Mouse (Mus musculus) intestine, postnatal 0 days (tissue): ENCODE data around the gene Abca2. TPM values are rescaled to one million over a fixed set of nuclear protein-coding genes. Genes with fewer than 3 reads are reported as not detected.
A peak's percentile ranks its signal among the peaks of the same experiment; 100 is the strongest.

Experiments used
- ATAC-seq: fragments of 200-750 bp; cut with Nextera tagmentation; 2 replicates; pipeline ENCODE4 v1.8.0; 2017; ENCODE audit warnings: mild to moderate bottlenecking, moderate TSS enrichment, moderate library complexity
- H3K27ac ChIP-seq: fragments of 300-500 bp; sonication (generic); 2 replicates; pipeline ENCODE4 v1.5.1; 2014; ENCODE audit warnings: mild to moderate bottlenecking, low read depth, low read length, moderate library complexity
- H3K27me3 ChIP-seq: fragments of 300-500 bp; sonication (generic); replicated peaks from 2 replicates; pipeline ENCODE4 v1.6.1; 2014; ENCODE audit warnings: low read length, mixed read lengths; ENCODE audit not compliant: control insufficient read depth, insufficient read depth
- H3K36me3 ChIP-seq: fragments of 300-500 bp; sonication (generic); 2 replicates; pipeline ENCODE4 v1.6.1; 2014; ENCODE audit warnings: mild to moderate bottlenecking, moderate library complexity; ENCODE audit not compliant: control insufficient read depth, insufficient read depth
- H3K4me1 ChIP-seq: fragments of 300-500 bp; sonication (generic); replicated peaks from 2 replicates; pipeline ENCODE4 v1.6.1; 2014; ENCODE audit warnings: antibody characterized with exemption, low read length, mixed read lengths; ENCODE audit not compliant: control insufficient read depth, insufficient read depth
- H3K4me2 ChIP-seq: fragments of 300-500 bp; sonication (generic); replicated peaks from 2 replicates; pipeline ENCODE4 v1.6.1; 2014; ENCODE audit warnings: low read depth, mild to moderate bottlenecking, moderate library complexity
- H3K4me3 ChIP-seq: fragments of 300-500 bp; sonication (generic); 2 replicates; pipeline ENCODE4 v1.5.1; 2014; ENCODE audit warnings: low read depth, low read length
- H3K9ac ChIP-seq: fragments of 300-500 bp; sonication (generic); 2 replicates; pipeline ENCODE4 v1.6.1; 2014; ENCODE audit warnings: mild to moderate bottlenecking, low read depth, low read length
- H3K9me3 ChIP-seq: fragments of 300-500 bp; sonication (generic); 2 replicates; pipeline ENCODE4 v1.6.1; 2016; ENCODE audit warnings: mixed run types; ENCODE audit not compliant: control insufficient read depth
- CTCF ChIP-seq: sonication (generic); IDR thresholded peaks from 2 replicates; pipeline ENCODE4 v1.5.1; 2016; ENCODE audit warnings: low read depth, mild to moderate bottlenecking, control low read depth, antibody characterized with exemption, moderate library complexity
- WGBS: fragments of 180-500 bp; shearing (Covaris S2); extraction: QIAGEN DNeasy Blood & Tissue Kit; methylation state at CpG from one replicate; pipeline ENCODE4 v1.1.7; 2014; 5-methylcytosine and 5-hydroxymethylcytosine counted together
- polyA plus RNA-seq: library from polyadenylated mRNA; unstranded; fragments of >200 nt; fragmentation: Nextera tagmentation; extraction: Ambion mirVana; gene quantifications from 2 replicates; pipeline ENCODE4 v1.2.1, GENCODE M21; 2015

The Abca2 gene
- polyA plus RNA-seq: 1.1 and 1.3 TPM in 2 replicates

DNA sequence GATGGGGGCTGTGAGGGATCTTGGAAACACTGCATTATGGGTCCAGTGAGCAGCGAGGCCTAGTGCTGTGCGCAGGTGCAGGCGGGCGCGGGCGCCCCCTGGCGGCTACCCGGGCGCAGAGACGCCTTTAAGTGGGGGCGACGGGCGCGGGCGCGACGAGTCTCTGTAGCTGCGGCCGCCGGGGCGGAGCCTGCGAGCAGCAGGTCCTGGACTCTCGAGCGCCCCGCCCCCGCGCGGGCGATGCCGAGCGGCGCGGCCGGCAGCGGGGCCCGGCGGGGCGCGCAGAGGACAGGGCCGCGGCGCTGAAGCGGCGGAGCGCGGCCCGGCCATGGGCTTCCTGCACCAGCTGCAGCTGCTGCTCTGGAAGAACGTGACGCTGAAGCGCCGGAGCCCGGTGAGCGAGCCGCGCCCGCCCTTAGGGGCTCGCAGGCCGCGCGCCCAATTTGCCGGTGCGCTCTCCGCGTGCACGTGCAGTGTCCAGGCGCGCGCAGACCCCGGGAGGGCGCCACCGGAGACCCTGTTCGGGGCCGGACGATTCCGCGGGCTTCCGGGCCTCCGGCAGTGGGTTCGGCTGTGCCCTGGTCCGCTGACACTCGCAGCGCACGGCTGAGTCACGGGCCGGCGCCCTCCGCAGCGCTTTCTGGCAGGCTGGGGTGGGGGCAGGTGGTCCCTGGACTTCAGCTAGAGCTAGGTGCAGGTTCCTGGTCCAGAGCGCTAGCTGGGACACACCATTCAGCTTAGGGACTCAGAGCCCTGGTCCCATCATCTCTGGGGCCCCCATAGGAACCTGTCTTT is at the start of gene Abca2:
Gene Abca2, plus strand, starts transcription at position 262 of the 795 bp plus-strand sequence.
- peak; percentile 96 for TF ChIP-seq CTCF
- WGBS: under 1% methylated on average over 66 of the region's 89 CpGs
- H3K27ac ChIP-seq: no peak within 1 kb of the TSS
- peak within 1 kb of the TSS; percentile 60 for H3K4me3 ChIP-seq
- H3K36me3 ChIP-seq: no peaks in the 10 kb centered on the region
- peaks cover 9% of the 10 kb centered on the region; the same call in 1 of the 2 replicates for H3K27me3 ChIP-seq
- peak within 1 kb of the TSS; percentile 38 for H3K9ac ChIP-seq
- no peaks in the 10 kb centered on the region; the same call in 1 of the 2 replicates for H3K4me1 ChIP-seq
- ATAC-seq: peak; percentile 84
- no peaks in the 10 kb centered on the region for H3K9me3 ChIP-seq
- peak within 1 kb of the TSS; percentile 97 for H3K4me2 ChIP-seq

DNA sequence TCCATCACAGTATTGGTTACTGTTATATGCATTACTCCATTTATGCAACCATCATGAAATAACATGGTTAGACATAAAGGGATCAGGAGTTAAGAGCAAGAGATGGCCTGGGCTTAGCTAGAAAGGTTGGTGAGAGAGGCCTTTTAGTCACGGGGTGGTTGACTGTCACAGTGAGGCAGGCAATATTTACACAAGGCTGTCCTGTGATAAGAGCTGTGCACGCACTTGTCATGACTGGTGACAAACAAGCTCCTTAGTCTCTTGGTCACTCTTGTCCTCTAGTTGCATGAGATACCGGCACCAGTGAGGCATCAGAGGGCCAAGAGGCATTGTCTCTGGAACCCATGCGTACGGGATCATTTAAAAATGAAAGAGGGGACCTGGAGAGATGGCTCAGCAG is 44.0 kb upstream of the Abca2 start:
- TF ChIP-seq CTCF: no peak; the same call in 1 of the 2 replicates
- 51% methylated on average over 5 of the region's 5 CpGs for WGBS
- peak; percentile 29; the same call in 1 of the 2 replicates for ATAC-seq

GRCm38 (mm10) chr2:25391266-25391665 is 37.2 kb upstream of the Abca2 start:
- TF ChIP-seq CTCF: no peak
- no peaks in the 10 kb centered on the region for H3K36me3 ChIP-seq
- no peak overlapping the region for H3K4me2 ChIP-seq
- H3K4me3 ChIP-seq: no peak overlapping the region
- H3K27ac ChIP-seq: no peak overlapping the region
- H3K4me1 ChIP-seq: no peaks in the 10 kb centered on the region
- ATAC-seq: no peak
- H3K9ac ChIP-seq: no peak overlapping the region
- no peaks in the 10 kb centered on the region for H3K9me3 ChIP-seq
- no peaks in the 10 kb centered on the region for H3K27me3 ChIP-seq
- 74% methylated on average over 5 of the region's 5 CpGs for WGBS

More for the DNA sequence above, 44.0 kb upstream of the Abca2 start:
- Histone ChIP-seq H3K27me3 (no peaks in the 10 kb centered on the region), H3K4me2 (no peak overlapping the region), H3K4me3 (no peak overlapping the region), H3K4me1 (no peaks in the 10 kb centered on the region), H3K9me3 (no peaks in the 10 kb centered on the region), H3K9ac (no peak overlapping the region), H3K36me3 (no peaks in the 10 kb centered on the region), H3K27ac (no peak overlapping the region)

DNA sequence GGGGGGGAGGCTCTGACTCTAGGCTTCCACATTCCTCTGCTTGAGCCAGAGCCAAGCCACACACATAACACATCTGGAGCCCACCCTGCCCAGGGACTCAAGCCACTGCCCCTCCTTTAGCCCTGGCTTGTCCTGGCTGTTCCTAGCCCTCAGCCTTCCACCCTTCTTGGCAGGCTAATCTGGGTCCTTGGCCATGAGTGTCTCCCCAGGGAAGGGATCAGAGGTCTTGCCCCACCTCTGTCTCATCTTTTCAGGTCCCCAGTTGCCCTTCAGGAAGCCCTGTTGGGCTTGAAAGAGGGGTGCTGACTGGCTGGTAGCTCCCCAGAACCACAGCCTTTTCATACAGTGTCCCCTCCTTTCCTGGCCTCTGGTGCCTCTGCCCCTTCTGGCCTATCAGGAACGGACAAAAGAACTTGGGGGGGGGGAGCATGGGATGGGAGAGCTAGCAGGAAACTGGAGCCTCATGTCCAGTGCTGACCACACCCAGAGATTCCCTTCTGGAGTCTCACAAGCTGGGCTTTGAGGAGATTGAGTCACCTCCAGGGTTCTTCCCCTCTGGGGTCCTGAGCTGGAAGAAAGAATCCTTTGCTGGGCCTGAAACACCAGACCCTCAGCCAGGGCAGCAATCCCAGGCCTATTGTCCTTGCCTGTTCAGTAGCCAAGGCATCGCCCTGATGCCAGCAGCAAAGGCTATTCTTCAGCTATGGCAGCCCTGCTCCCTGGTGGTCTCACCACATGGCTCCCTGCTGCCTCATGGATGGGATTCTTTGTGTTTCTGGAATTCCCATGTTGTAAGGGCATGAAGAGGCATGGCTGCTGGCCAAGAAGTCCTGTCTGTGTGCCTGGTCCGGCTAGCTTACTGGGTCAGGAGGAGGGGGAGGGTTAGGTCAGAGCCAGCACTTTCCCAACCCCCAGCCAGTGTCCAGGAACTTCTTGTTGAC is 34.0 kb upstream of the Abca2 start:
- 49% methylated on average over 3 of the region's 3 CpGs for WGBS
- H3K9me3 ChIP-seq: no peaks in the 10 kb centered on the region

DNA sequence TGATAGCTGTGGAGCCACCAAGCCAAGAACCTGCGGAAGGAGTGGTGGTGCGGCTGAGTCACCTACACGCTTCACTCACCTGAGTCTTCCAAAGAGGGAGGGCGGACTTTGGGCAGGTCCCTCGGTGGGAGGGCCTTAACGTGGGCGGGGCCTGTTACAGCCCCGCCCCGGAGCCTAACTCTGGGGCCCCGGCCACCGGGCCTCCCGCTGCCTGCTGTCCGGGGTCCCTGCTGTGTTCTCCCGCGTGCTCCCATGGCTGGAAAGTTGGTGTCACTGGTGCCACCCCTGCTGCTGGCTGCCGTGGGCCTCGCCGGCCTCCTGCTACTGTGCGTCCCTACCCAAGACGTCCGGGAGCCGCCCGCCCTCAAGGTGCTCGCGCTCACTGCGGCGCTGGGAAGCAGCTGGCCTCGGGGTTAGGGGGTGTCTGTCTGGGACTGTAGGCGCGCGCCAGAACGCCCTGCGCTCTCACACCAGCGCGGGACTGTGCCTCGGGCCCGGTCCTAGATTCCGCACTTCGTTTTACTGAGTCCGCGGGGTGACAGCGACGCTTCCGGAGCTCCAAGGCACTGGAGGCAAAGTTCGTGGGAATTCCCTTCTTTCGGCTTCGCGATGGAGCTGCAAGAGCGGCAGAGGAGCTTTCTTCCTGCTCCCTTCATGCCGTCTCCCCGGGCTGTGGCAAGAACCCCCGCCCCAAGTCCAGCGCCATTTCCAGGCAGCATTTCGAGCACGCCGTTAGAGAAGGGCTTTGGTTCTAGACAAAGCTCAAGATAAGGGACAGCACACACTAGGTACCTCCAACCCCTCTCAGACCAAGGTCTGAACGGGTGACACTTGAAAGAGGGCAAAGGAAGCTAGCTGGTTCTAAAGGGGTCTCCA is 32.5 kb upstream of the Abca2 start, which contains the start of gene Entpd2:
Gene Entpd2, plus strand, starts transcription at position 154 of the 876 bp plus-strand sequence.
- peak within 1 kb of the TSS; percentile 62 for H3K9ac ChIP-seq
- peak; percentile 91 for ATAC-seq
- H3K4me1 ChIP-seq: no peaks in the 10 kb centered on the region
- WGBS: 1% methylated on average over 55 of the region's 57 CpGs
- no peaks in the 10 kb centered on the region for H3K36me3 ChIP-seq
- no peaks in the 10 kb centered on the region for H3K9me3 ChIP-seq
- TF ChIP-seq CTCF: peak; percentile 59
- 0 out of 2 replicates have a peak, but pooled peaks cover 3% of the 10 kb centered on the region for H3K27me3 ChIP-seq
- peak within 1 kb of the TSS; percentile 57 for H3K4me3 ChIP-seq
- peak within 1 kb of the TSS; percentile 96 for H3K4me2 ChIP-seq
- H3K27ac ChIP-seq: peak within 1 kb of the TSS; percentile 82

More for the DNA sequence above, 34.0 kb upstream of the Abca2 start:
- H3K27ac ChIP-seq: no peak overlapping the region
- no peak overlapping the region for H3K4me3 ChIP-seq
- H3K27me3 ChIP-seq: 0 out of 2 replicates have a peak, but pooled peaks cover 3% of the 10 kb centered on the region
- no peak for ATAC-seq
- no peak overlapping the region for H3K9ac ChIP-seq
- no peaks in the 10 kb centered on the region for H3K36me3 ChIP-seq
- no peak for TF ChIP-seq CTCF
- no peaks in the 10 kb centered on the region for H3K4me1 ChIP-seq
- H3K4me2 ChIP-seq: no peak overlapping the region
